Mouse (Mus musculus): ENCODE data around the gene Prkar1a. TPM values are rescaled to one million over a fixed set of nuclear protein-coding genes. Genes with fewer than 3 reads are reported as not detected.
A peak's percentile ranks its signal among the peaks of the same experiment; 100 is the strongest.

The Prkar1a gene
- total and polyA plus RNA-seq, 2 experiments from 2014 or later, result 294 to 468 TPM

DNA sequence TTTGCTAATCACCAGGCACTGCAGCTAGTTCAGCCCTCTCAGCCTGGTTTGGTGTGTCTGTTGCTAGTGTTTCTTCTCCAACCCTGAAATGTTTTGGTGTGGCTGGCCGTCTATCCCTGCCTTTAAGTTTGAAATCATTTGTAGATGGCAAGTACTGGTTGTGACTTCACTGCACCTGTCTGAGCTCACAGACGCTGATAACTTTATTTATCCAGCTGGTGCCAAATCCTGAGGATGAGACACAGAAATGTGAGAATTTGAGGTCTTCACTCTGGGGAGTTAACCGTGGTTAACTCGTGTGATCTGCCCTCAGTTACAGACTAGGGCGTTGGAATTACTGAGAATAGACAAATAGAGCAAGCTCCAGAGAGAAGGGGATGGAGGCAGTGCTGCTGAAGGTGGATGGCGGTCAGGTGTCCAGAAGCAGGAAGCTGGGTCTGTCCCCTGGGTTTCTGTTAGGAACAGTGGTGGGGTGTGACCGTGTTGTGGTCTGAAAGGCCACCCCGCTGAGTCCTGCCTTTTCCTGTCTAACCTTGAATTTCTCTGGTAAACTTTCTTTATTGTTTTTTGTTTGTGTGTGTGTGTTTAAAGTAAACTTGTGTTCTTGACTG, 19.0 kb downstream of the Prkar1a start:
- Histone ChIP-seq H3K4me2 (ENCODE audit: low read depth) (no peak overlapping the region), H3K27ac (ENCODE audit: low read depth, low read length) (no peak overlapping the region), H3K36me3 (ENCODE audit: insufficient read depth) (peaks cover 68% of the 10 kb centered on the region), H3K4me1 (ENCODE audit: insufficient read depth) (no peaks in the 10 kb centered on the region), H3K9me3 (ENCODE audit: low read length) (no peaks in the 10 kb centered on the region), H3K4me3 (ENCODE audit: low read depth, low read length) (no peak overlapping the region), H3K9ac (no peak overlapping the region), H3K27me3 (ENCODE audit: insufficient read depth, low read length) (no peaks in the 10 kb centered on the region)
- no peak for ATAC-seq
- no peak for TF ChIP-seq CTCF (IDR thresholded peaks at IDR 0.05; ENCODE audit: low read depth)
- no peak for DNase-seq
- WGBS, result 85% methylated on average over 8 of the region's 8 CpGs

DNA sequence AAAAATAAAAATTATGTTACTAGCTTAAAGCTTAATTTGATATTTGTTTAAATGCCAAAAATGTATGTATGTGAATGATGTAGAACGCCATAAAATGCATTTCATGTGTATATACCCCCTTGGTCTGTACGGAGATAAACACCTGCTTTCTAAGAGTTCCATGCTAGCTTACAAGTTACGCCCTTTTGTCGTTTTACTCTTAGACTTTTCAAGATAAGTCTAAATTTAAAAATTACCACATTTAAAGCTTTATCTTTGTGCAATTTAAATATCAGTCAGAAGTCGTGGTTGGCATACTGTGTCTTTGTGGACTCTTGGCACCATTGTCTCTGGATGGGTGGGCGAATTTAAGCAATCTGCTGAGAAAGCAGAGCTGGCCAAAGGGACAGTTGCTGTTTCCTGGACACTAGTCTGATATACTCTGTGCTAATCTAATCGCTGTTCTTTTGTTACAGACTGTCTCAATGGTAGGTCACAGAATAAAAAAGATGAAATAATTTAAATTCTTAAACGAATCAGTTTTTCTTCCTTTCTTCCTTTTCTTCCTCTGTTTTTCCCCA, 20.0 kb downstream of the Prkar1a start:
- Histone ChIP-seq H3K9me3 (ENCODE audit: low read length) (no peaks in the 10 kb centered on the region), H3K4me3 (ENCODE audit: low read depth, low read length) (no peak overlapping the region), H3K36me3 (ENCODE audit: insufficient read depth) (peaks cover 58% of the 10 kb centered on the region), H3K27me3 (ENCODE audit: insufficient read depth, low read length) (no peaks in the 10 kb centered on the region), H3K9ac (no peak overlapping the region), H3K4me1 (ENCODE audit: insufficient read depth) (no peaks in the 10 kb centered on the region), H3K27ac (ENCODE audit: low read depth, low read length) (no peak overlapping the region), H3K4me2 (ENCODE audit: low read depth) (no peak overlapping the region)
- ATAC-seq (no peak), DNase-seq (no peak)
- WGBS, result 80% methylated on average over 8 of the region's 8 CpGs
- no peak for TF ChIP-seq CTCF (IDR thresholded peaks at IDR 0.05; ENCODE audit: low read depth)

DNA sequence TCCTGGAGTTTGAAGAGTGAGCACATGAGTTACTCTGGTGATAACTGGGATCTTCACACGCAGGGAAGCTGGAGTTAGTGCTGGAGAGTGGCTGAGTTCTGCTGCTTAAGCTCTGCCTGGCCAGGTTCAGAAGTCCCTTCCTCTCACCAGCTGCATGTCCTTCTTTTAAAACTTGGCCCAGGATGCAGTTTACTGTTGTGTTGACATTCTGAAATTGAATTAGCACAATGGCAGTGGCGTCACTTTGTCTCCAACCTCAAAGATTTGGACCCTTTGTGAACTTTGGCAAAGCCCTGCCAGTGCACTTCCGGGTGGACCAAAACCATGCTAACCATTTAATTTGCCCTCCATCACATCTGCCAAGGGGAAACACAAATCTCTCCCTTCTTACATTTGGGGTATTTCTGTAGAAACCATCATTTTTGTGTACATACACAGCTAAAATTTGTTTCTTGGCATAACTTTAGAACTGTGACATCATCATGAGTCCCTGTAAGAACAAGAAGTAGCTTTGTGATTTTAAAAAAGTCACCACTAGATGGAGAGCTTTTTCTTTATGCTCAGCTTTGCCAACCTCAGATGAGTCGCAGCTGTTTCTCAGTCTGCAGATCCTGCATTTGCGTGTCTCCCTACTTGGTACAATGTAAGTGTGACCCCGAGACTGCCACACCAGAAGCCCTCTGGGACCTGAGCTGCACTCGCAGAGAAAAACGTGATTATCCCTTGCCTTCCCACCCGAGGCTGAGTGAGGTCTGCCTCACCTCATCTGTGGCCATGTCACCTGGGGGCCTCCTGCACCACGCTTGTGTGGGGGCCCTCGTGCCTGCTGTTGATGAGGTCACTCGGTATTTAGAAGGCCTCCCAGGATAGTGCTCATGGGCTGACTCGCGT, 21.1 kb downstream of the Prkar1a start:
- Histone ChIP-seq H3K27ac (ENCODE audit: low read depth, low read length) (no peak overlapping the region), H3K9me3 (ENCODE audit: low read length) (no peaks in the 10 kb centered on the region), H3K4me3 (ENCODE audit: low read depth, low read length) (no peak overlapping the region), H3K4me2 (ENCODE audit: low read depth) (no peak overlapping the region), H3K9ac (no peak overlapping the region), H3K4me1 (ENCODE audit: insufficient read depth) (no peaks in the 10 kb centered on the region), H3K27me3 (ENCODE audit: insufficient read depth, low read length) (no peaks in the 10 kb centered on the region), H3K36me3 (ENCODE audit: insufficient read depth) (peaks cover 48% of the 10 kb centered on the region)
- ATAC-seq (peak; percentile 83), DNase-seq (peak; percentile 81)
- peak; percentile 77 for TF ChIP-seq CTCF (IDR thresholded peaks at IDR 0.05; ENCODE audit: low read depth)
- 59% methylated on average over 14 of the region's 14 CpGs for WGBS

DNA sequence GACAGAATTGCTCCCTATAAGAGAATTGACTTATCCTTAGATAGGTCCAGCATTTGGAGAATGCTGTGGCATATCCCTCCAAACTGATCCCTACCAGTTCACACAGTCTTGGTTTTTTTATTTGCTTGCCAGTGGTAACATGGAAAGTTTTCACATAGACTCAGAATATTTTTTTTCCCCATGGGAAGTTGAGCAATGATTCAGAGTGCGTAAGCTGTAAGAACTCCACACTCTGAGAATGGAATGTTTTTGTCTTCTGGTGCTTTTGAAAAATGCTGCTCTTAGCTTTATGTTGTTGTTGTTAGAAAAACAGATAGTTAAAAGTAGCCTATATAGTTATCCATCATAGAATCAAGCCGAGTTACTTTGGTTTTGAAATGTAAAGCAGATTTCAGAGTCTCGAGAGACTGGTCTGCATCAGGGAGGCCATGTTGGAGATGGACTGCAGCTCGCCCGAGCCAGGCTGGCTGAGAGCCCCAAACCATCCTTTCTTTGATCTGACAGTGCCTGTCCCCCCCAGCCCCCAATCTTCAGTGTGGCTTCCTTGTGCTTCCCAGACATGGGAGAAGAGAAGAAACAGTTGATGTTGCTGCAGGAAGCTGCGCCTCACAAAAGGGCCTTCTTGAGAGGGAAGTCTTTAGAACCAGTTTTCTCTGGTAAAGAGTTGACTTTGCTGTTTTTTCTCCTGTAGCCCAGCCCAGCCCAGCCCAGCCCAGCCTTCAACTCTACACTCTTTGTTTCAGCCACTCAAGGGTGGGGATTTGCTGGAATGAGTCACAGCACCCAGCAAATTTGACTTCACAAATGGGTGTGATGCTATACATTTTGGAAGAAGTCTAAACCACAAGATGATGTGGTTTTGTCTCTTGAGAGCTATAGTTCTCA, 22.2 kb downstream of the Prkar1a start:
- 82% methylated on average over 6 of the region's 6 CpGs for WGBS
- H3K9ac ChIP-seq, result no peak overlapping the region; the same call in 1 of the 2 replicates
- no peak overlapping the region for H3K4me3 ChIP-seq (ENCODE audit: low read depth, low read length)
- no peak overlapping the region; the same call in 1 of the 2 replicates for H3K27ac ChIP-seq (ENCODE audit: low read depth, low read length)
- ATAC-seq (no peak), DNase-seq (no peak)
- no peak overlapping the region for H3K4me2 ChIP-seq (ENCODE audit: low read depth)
- H3K36me3 ChIP-seq (ENCODE audit: insufficient read depth), result peaks cover 37% of the 10 kb centered on the region
- no peaks in the 10 kb centered on the region for H3K9me3 ChIP-seq (ENCODE audit: low read length)
- no peaks in the 10 kb centered on the region for H3K27me3 ChIP-seq (ENCODE audit: insufficient read depth, low read length)
- no peak for TF ChIP-seq CTCF (IDR thresholded peaks at IDR 0.05; ENCODE audit: low read depth)
- no peaks in the 10 kb centered on the region for H3K4me1 ChIP-seq (ENCODE audit: insufficient read depth)

DNA sequence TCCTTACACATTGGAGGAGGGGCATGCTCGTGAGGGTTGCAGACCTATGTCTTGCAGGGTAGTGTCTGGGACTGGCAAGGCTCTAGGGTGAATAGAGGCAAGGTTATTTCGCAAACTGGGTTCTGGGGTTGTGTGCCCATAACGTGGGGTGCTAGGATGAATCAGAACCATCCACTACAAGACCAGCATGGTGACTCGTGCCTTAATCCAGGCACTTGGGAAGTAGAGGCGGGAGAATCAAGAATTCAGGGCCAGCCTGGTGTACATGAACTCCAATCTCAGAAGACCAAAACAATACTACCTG, 22.8 kb downstream of the Prkar1a start:
- no peak for TF ChIP-seq CTCF (IDR thresholded peaks at IDR 0.05; ENCODE audit: low read depth)
- H3K4me1 ChIP-seq (ENCODE audit: insufficient read depth), result no peaks in the 10 kb centered on the region
- DNase-seq (no peak), ATAC-seq (no peak)
- H3K27ac ChIP-seq (ENCODE audit: low read depth, low read length), result no peak overlapping the region
- H3K27me3 ChIP-seq (ENCODE audit: insufficient read depth, low read length), result no peaks in the 10 kb centered on the region
- H3K9me3 ChIP-seq (ENCODE audit: low read length), result no peaks in the 10 kb centered on the region
- H3K4me2 ChIP-seq (ENCODE audit: low read depth), result no peak overlapping the region
- 92% methylated on average over 5 of the region's 5 CpGs for WGBS
- H3K9ac ChIP-seq, result no peak overlapping the region
- peaks cover 31% of the 10 kb centered on the region for H3K36me3 ChIP-seq (ENCODE audit: insufficient read depth)
- no peak overlapping the region for H3K4me3 ChIP-seq (ENCODE audit: low read depth, low read length)

DNA sequence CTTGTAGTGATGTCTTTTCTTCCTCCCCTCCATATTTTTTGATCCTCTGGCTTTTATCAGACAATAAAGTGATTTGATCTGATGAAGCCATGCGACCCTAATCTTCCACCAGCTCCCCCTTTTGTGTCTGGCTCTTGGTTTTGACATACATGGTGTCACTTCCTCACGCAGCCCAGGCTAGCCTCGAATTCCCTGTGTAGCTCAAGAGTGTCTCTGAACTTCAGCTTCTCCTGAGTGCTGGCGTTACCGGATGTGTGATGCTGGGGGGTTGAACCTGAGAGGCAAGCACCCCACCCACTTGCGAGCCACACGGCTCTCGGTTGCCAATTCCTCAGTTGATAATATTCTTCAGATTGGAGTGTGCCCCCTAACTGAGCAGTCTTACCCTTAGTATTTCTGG, 23.2 kb downstream of the Prkar1a start:
- H3K4me1 ChIP-seq (ENCODE audit: insufficient read depth), result no peaks in the 10 kb centered on the region
- no peak for DNase-seq
- ATAC-seq, result no peak
- no peak for TF ChIP-seq CTCF (IDR thresholded peaks at IDR 0.05; ENCODE audit: low read depth)
- WGBS, result 88% methylated on average over 8 of the region's 8 CpGs
- H3K27me3 ChIP-seq (ENCODE audit: insufficient read depth, low read length), result no peaks in the 10 kb centered on the region
- H3K9ac ChIP-seq, result no peak overlapping the region
- H3K9me3 ChIP-seq (ENCODE audit: low read length), result no peaks in the 10 kb centered on the region
- H3K36me3 ChIP-seq (ENCODE audit: insufficient read depth), result peaks cover 27% of the 10 kb centered on the region
- H3K4me2 ChIP-seq (ENCODE audit: low read depth), result no peak overlapping the region
- H3K4me3 ChIP-seq (ENCODE audit: low read depth, low read length), result no peak overlapping the region
- no peak overlapping the region for H3K27ac ChIP-seq (ENCODE audit: low read depth, low read length)
